Mouse (Mus musculus) adrenal gland (tissue): ENCODE data around the gene Cst11.
"Not testable (repeated sequence)": the region's sequence is repeated elsewhere in the genome, so short reads cannot be mapped to it uniquely, and the experiment has no call there.

ENCODE experiments used
- intact Hi-C: fragments of 180-260 bp; cut with DNase I; formaldehyde crosslinking; loops from one replicate; pipeline ENCODE4 v1.15.1; 2025
- long read RNA-seq, 2 experiments: library from polyadenylated mRNA; unstranded; transcript quantifications; one replicate each; pipeline ENCODE4 v2.0.0; 2020; ENCODE audit warnings: borderline replicate concordance in 1 of 2; ENCODE audit not compliant: insufficient replicate concordance in 1 of 2

The Cst11 gene
- long read RNA-seq, experiment 1 = 0 reads
- long read RNA-seq, experiment 2 = 0 reads

GRCm38 (mm10) chr2:148771397-148771796 lies at the start of gene Cst11:
Gene Cst11, minus strand, starts transcription at chr2:148771497.
- intact Hi-C loops = not testable (repeated sequence)

- intact Hi-C loops = no loop called here
These were observed 48.6 kb upstream of the Cst11 start, which contains the start of gene Cst13 for GRCm38 (mm10) chr2:148819909-148820308. Gene Cst13, plus strand, starts transcription at chr2:148820081.

- intact Hi-C loops = no loop called here
These were observed 35.4 kb upstream of the Cst11 start for GRCm38 (mm10) chr2:148806696-148807095.

- intact Hi-C loops = no loop called here
These were observed 30.2 kb upstream of the Cst11 start for GRCm38 (mm10) chr2:148801491-148801921.

GRCm38 (mm10) chr2:148798485-148798884 lies 27.2 kb upstream of the Cst11 start, which contains the start of gene Cst8:
Gene Cst8, plus strand, starts transcription at chr2:148798785.
- intact Hi-C loops = no loop called here

- intact Hi-C loops = no loop called here
These were observed 17.8 kb upstream of the Cst11 start, which contains the start of gene Cst12 for GRCm38 (mm10) chr2:148789142-148789541. Gene Cst12, plus strand, starts transcription at chr2:148789361.

GRCm38 (mm10) chr2:148781709-148782108 lies 10.4 kb upstream of the Cst11 start, which contains the start of gene 8030411F24Rik:
Gene 8030411F24Rik, plus strand, starts transcription at chr2:148782009.
- intact Hi-C loops = no loop called here

GRCm38 (mm10) chr2:148763648-148764388 lies 7.5 kb downstream of the Cst11 start:
- intact Hi-C loops = no loop called here

- intact Hi-C loops = loop anchor here (5.0 kb wide), 1 partner anchor 98 kb away; no protein-coding TSS in a partner anchor
These were observed 16.9 kb downstream of the Cst11 start for GRCm38 (mm10) chr2:148754310-148754846.

GRCm38 (mm10) chr2:148751893-148752813 lies 19.1 kb downstream of the Cst11 start:
- intact Hi-C loops = loop anchor here (1.0 to 5.0 kb wide), 2 partner anchors 100 to 150 kb away; no protein-coding TSS in a partner anchor

- intact Hi-C loops = loop anchor here (5.0 kb wide), 1 partner anchor 102 kb away; no protein-coding TSS in a partner anchor
These were observed 21.2 kb downstream of the Cst11 start, which contains the start of gene Cstl1 for GRCm38 (mm10) chr2:148750058-148750457. Gene Cstl1, plus strand, starts transcription at chr2:148750358.

- intact Hi-C loops = no loop called here
These were observed 27.4 kb downstream of the Cst11 start for GRCm38 (mm10) chr2:148743846-148744407.

GRCm38 (mm10) chr2:148743001-148743400 lies 28.3 kb downstream of the Cst11 start:
- intact Hi-C loops = no loop called here

- intact Hi-C loops = no loop called here
These were observed 38.8 kb downstream of the Cst11 start, which contains the start of gene Napb for GRCm38 (mm10) chr2:148732327-148733000. Gene Napb, minus strand, starts transcription at chr2:148732467.

GRCm38 (mm10) chr2:148731614-148732326 lies 39.5 kb downstream of the Cst11 start:
- intact Hi-C loops = no loop called here

- intact Hi-C loops = no loop called here
These were observed 51.9 kb downstream of the Cst11 start for GRCm38 (mm10) chr2:148719271-148719995.
